Mouse (Mus musculus): ENCODE measurements around the gene Tbc1d17. TPM values are rescaled to one million over a fixed set of nuclear protein-coding genes. Genes with fewer than 3 reads are reported as not detected.

Gene Tbc1d17
- total RNA-seq, 2 experiments from 2014 or later = 26.7 to 49.6 TPM

GRCm38 (mm10) chr7:44813985-44814384 is 34.9 kb downstream of the Tbc1d17 start:
- ATAC-seq (replicated peaks; ENCODE audit: low FRiP score, low TSS enrichment, poor library complexity, severe bottlenecking) = no peak

GRCm38 (mm10) chr7:44812651-44813325 is 36.1 kb downstream of the Tbc1d17 start:
- no peak for ATAC-seq (replicated peaks; ENCODE audit: low FRiP score, low TSS enrichment, poor library complexity, severe bottlenecking)

GRCm38 (mm10) chr7:44810819-44811557 is 37.9 kb downstream of the Tbc1d17 start:
- ATAC-seq (replicated peaks; ENCODE audit: low FRiP score, low TSS enrichment, poor library complexity, severe bottlenecking) = no peak

- ATAC-seq (replicated peaks; ENCODE audit: low FRiP score, low TSS enrichment, poor library complexity, severe bottlenecking) = no peak
Measured at GRCm38 (mm10) chr7:44810365-44810764, 38.5 kb downstream of the Tbc1d17 start.

GRCm38 (mm10) chr7:44809466-44809865 is 39.4 kb downstream of the Tbc1d17 start:
- ATAC-seq (replicated peaks; ENCODE audit: low FRiP score, low TSS enrichment, poor library complexity, severe bottlenecking) = no peak

- ATAC-seq (replicated peaks; ENCODE audit: low FRiP score, low TSS enrichment, poor library complexity, severe bottlenecking) = no peak
Measured at GRCm38 (mm10) chr7:44808927-44809326, 40.0 kb downstream of the Tbc1d17 start.

- no peak for ATAC-seq (replicated peaks; ENCODE audit: low FRiP score, low TSS enrichment, poor library complexity, severe bottlenecking)
Measured at GRCm38 (mm10) chr7:44792781-44793180, 56.1 kb downstream of the Tbc1d17 start.

GRCm38 (mm10) chr7:44790066-44790465 is 58.8 kb downstream of the Tbc1d17 start:
- ATAC-seq (replicated peaks; ENCODE audit: low FRiP score, low TSS enrichment, poor library complexity, severe bottlenecking) = no peak

- ATAC-seq (replicated peaks; ENCODE audit: low FRiP score, low TSS enrichment, poor library complexity, severe bottlenecking) = no peak
Measured at GRCm38 (mm10) chr7:44789531-44789930, 59.3 kb downstream of the Tbc1d17 start.

Other genes starting within 250 kb of the Tbc1d17 start
- gene Myh14, start 178.2 kb downstream of the Tbc1d17 start, total RNA-seq (2014; fragmentation: Nextera tagmentation) = not detected in 2 replicates
- not detected in 2 replicates for gene Myh14, start 178.2 kb downstream of the Tbc1d17 start, total RNA-seq (2017)
- not detected in 2 replicates for gene Izumo2, start 140.3 kb downstream of the Tbc1d17 start, total RNA-seq (2014; fragmentation: Nextera tagmentation)
- gene Izumo2, start 140.3 kb downstream of the Tbc1d17 start, total RNA-seq (2017) = not detected in 2 replicates
- 34.2 and 43.8 TPM in 2 replicates for gene Vrk3, start 100.7 kb downstream of the Tbc1d17 start, total RNA-seq (2014; fragmentation: Nextera tagmentation)
- gene Vrk3, start 100.7 kb downstream of the Tbc1d17 start, total RNA-seq (2017) = 51.5 and 81.2 TPM in 2 replicates
- 0.22 and 2.0 TPM in 2 replicates for gene Zfp473, start 98.0 kb downstream of the Tbc1d17 start, total RNA-seq (2014; fragmentation: Nextera tagmentation)
- gene Zfp473, start 98.0 kb downstream of the Tbc1d17 start, total RNA-seq (2017) = 6.5 TPM in 1 of 2 replicates, not detected in the other
- 103 and 109 TPM in 2 replicates for gene Nup62, start 33.0 kb downstream of the Tbc1d17 start, total RNA-seq (2014; fragmentation: Nextera tagmentation)
- 167 and 183 TPM in 2 replicates for gene Nup62, start 33.0 kb downstream of the Tbc1d17 start, total RNA-seq (2017)
- gene Il4i1, start 32.7 kb downstream of the Tbc1d17 start, total RNA-seq (2014; fragmentation: Nextera tagmentation) = 2.5 and 6.5 TPM in 2 replicates
- 0.76 and 1.7 TPM in 2 replicates for gene Il4i1, start 32.7 kb downstream of the Tbc1d17 start, total RNA-seq (2017)
- gene Atf5, start 32.4 kb downstream of the Tbc1d17 start, total RNA-seq (2014; fragmentation: Nextera tagmentation) = 3.5 and 6.8 TPM in 2 replicates
- gene Atf5, start 32.4 kb downstream of the Tbc1d17 start, total RNA-seq (2017) = 1.3 and 2.8 TPM in 2 replicates
- 21.1 and 23.7 TPM in 2 replicates for gene Akt1s1, start 88 bp downstream of the Tbc1d17 start, total RNA-seq (2014; fragmentation: Nextera tagmentation)
- gene Akt1s1, start 88 bp downstream of the Tbc1d17 start, total RNA-seq (2017) = 19.2 and 24.5 TPM in 2 replicates
- 25.2 and 58.9 TPM in 2 replicates for gene Pnkp, start 8.1 kb upstream of the Tbc1d17 start, total RNA-seq (2014; fragmentation: Nextera tagmentation)
- 18.4 and 30.5 TPM in 2 replicates for gene Pnkp, start 8.1 kb upstream of the Tbc1d17 start, total RNA-seq (2017)
- 79.6 and 88.8 TPM in 2 replicates for gene Ptov1, start 20.7 kb upstream of the Tbc1d17 start, total RNA-seq (2014; fragmentation: Nextera tagmentation)
- 19.6 and 40.9 TPM in 2 replicates for gene Ptov1, start 20.7 kb upstream of the Tbc1d17 start, total RNA-seq (2017)
- 42.0 and 71.7 TPM in 2 replicates for gene Med25, start 43.6 kb upstream of the Tbc1d17 start, total RNA-seq (2014; fragmentation: Nextera tagmentation)
- gene Med25, start 43.6 kb upstream of the Tbc1d17 start, total RNA-seq (2017) = 12.1 and 18.1 TPM in 2 replicates
- 12.0 and 19.8 TPM in 2 replicates for gene Fuz, start 47.0 kb upstream of the Tbc1d17 start, total RNA-seq (2014; fragmentation: Nextera tagmentation)
- gene Fuz, start 47.0 kb upstream of the Tbc1d17 start, total RNA-seq (2017) = 14.2 and 18.3 TPM in 2 replicates
- 95.3 and 104 TPM in 2 replicates for gene Ap2a1, start 80.4 kb upstream of the Tbc1d17 start, total RNA-seq (2014; fragmentation: Nextera tagmentation)
- 23.8 and 37.1 TPM in 2 replicates for gene Ap2a1, start 80.4 kb upstream of the Tbc1d17 start, total RNA-seq (2017)
- gene Tsks, start 94.1 kb upstream of the Tbc1d17 start, total RNA-seq (2014; fragmentation: Nextera tagmentation) = not detected in 2 replicates
- gene Tsks, start 94.1 kb upstream of the Tbc1d17 start, total RNA-seq (2017) = not detected in 2 replicates
- 4.1 and 11.5 TPM in 2 replicates for gene Cpt1c, start 125.8 kb upstream of the Tbc1d17 start, total RNA-seq (2014; fragmentation: Nextera tagmentation)
- 0.91 and 1.3 TPM in 2 replicates for gene Cpt1c, start 125.8 kb upstream of the Tbc1d17 start, total RNA-seq (2017)
- gene Prmt1, start 137.5 kb upstream of the Tbc1d17 start, total RNA-seq (2014; fragmentation: Nextera tagmentation) = 160 and 230 TPM in 2 replicates
- gene Prmt1, start 137.5 kb upstream of the Tbc1d17 start, total RNA-seq (2017) = 132 and 171 TPM in 2 replicates
- 80.4 and 150 TPM in 2 replicates for gene Irf3, start 148.6 kb upstream of the Tbc1d17 start, total RNA-seq (2014; fragmentation: Nextera tagmentation)
- gene Irf3, start 148.6 kb upstream of the Tbc1d17 start, total RNA-seq (2017) = 84.3 and 104 TPM in 2 replicates
- gene Bcl2l12, start 149.6 kb upstream of the Tbc1d17 start, total RNA-seq (2014; fragmentation: Nextera tagmentation) = 37.2 and 42.7 TPM in 2 replicates
- 15.5 and 25.6 TPM in 2 replicates for gene Bcl2l12, start 149.6 kb upstream of the Tbc1d17 start, total RNA-seq (2017)
- gene Scaf1, start 167.3 kb upstream of the Tbc1d17 start, total RNA-seq (2014; fragmentation: Nextera tagmentation) = 33.0 and 46.3 TPM in 2 replicates
- 7.2 and 10.2 TPM in 2 replicates for gene Scaf1, start 167.3 kb upstream of the Tbc1d17 start, total RNA-seq (2017)
- gene Rras, start 168.9 kb upstream of the Tbc1d17 start, total RNA-seq (2014; fragmentation: Nextera tagmentation) = 1.4 and 1.7 TPM in 2 replicates
- 1.3 and 1.6 TPM in 2 replicates for gene Rras, start 168.9 kb upstream of the Tbc1d17 start, total RNA-seq (2017)
- 26.6 and 28.7 TPM in 2 replicates for gene Prr12, start 203.8 kb upstream of the Tbc1d17 start, total RNA-seq (2014; fragmentation: Nextera tagmentation)
- gene Prr12, start 203.8 kb upstream of the Tbc1d17 start, total RNA-seq (2017) = 1.9 and 2.1 TPM in 2 replicates
- gene Nosip, start 213.3 kb upstream of the Tbc1d17 start, total RNA-seq (2014; fragmentation: Nextera tagmentation) = 27.8 and 55.1 TPM in 2 replicates
- 40.9 and 48.3 TPM in 2 replicates for gene Nosip, start 213.3 kb upstream of the Tbc1d17 start, total RNA-seq (2017)
- gene Prrg2, start 213.6 kb upstream of the Tbc1d17 start, total RNA-seq (2014; fragmentation: Nextera tagmentation) = 4.3 and 4.7 TPM in 2 replicates
- gene Prrg2, start 213.6 kb upstream of the Tbc1d17 start, total RNA-seq (2017) = 3.5 and 6.2 TPM in 2 replicates
- 7.6 and 15.6 TPM in 2 replicates for gene Rcn3, start 243.1 kb upstream of the Tbc1d17 start, total RNA-seq (2014; fragmentation: Nextera tagmentation)
- 16.7 and 23.0 TPM in 2 replicates for gene Rcn3, start 243.1 kb upstream of the Tbc1d17 start, total RNA-seq (2017)

Data from megakaryocyte-erythroid progenitor cell, adult 5-6 weeks (primary cell).